Mouse (Mus musculus): ENCODE measurements around the gene C130073F10Rik. TPM values are rescaled to one million over a fixed set of nuclear protein-coding genes. Genes with fewer than 3 reads are reported as not detected.
"Not testable (repeated sequence)": the region's sequence is repeated elsewhere in the genome, so short reads cannot be mapped to it uniquely, and the experiment has no call there.

C130073F10Rik gene
- polyA plus RNA-seq (2012; rRNA removed) = not detected in 2 replicates

DNA sequence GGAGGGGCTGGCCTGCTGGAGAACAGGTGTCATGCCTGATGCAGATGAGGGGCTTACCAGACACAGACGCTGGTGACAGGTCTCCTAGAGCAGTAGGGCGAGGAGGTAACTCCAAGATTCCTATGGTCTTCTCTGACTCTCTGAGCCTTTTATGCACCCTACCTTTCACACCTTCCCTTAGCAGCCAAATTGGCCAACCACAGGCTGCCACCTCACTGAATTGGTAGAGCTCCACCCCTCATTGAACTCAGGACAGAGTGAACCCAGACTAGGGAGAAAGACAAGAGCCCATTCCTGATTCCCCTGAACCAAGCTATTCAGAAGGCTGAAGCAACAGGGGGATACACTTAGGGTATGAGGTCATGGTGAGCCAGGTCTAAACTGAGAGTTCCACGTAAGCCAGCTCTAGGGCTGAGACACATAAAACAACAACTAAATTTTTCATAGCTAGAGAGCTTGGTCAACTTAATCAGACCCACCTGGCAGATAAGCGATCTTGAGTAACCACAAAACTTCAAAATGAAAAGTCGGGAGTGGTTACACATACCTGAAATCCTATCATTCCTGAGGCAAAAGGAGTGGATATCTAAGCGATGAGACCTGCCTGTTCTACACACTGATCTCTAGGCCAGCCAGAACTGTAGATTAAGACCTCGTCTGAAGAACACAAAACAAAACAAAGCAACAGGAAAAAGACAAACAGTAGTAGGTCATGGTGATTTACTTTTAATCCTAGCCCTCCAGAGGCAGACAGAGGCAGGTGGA is at the start of gene C130073F10Rik:
C130073F10Rik (minus strand) TSS at position 134 of the 765 bp plus-strand sequence.
- no peak for DNase-seq (ENCODE audit: low read depth, low spot score)
- WGBS = 79% methylated on average over 7 of the region's 7 CpGs

DNA sequence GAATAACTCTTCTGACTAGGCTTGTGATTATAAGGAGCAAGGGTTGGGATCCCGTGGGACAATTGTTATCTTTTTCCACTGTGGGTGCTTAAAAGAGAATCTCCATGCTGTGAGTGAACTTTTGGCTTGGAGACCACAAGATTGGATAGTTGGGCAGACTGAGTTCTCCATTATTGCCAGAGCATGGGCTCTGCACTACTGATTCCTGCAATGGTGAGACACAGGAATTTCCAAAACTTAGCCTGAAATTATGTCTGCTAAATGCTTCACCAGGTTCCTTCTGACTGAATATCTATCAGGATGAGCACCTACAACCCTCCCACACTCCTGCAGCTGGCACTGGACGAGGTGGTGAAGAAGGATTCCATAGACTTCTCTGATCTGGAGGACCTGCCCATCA is 46.5 kb upstream of the C130073F10Rik start, which contains the start of gene Gm12794:
Gm12794 (plus strand) TSS at position 301 of the 400 bp plus-strand sequence.
- 68% methylated on average over 2 of the region's 2 CpGs for WGBS
- not testable (repeated sequence) for DNase-seq (ENCODE audit: low read depth, low spot score)

DNA sequence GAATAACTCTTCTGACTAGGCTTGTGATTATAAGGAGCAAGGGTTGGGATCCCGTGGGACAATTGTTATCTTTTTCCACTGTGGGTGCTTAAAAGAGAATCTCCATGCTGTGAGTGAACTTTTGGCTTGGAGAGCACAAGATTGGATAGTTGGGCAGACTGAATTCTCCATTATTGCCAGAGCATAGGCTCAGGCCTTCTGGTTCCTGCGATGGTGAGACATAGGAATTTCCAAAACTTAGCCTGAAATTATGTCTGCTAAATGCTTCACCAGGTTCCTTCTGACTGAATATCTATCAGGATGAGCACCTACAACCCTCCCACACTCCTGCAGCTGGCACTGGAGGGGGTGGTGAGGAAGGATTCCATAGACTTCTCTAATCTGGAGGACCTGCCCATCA is 15.2 kb upstream of the C130073F10Rik start, which contains the start of gene Gm12800:
Gm12800 (plus strand) TSS at position 301 of the 400 bp plus-strand sequence.
- WGBS = 89% methylated on average over 2 of the region's 2 CpGs
- DNase-seq (ENCODE audit: low read depth, low spot score) = not testable (repeated sequence)

DNA sequence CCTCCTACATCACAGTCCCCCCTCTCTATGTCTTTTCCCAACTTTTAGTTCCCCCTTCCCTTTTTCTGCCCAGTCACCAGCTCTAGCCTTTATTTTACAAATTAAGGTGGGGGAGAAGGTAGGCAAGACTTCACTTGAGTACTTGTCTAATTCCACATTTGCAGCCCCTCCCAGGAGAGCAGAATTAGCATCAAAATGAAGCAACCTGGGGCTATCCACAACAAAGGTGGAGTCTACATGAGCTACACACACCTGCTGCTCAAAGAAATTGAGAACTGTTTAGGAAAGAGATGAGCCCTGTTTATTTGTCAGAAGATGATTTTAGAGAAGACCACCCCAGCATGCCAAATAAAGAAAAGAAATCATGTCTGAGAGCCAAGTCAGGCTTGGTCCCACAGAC is 4.2 kb downstream of the C130073F10Rik start:
- DNase-seq (ENCODE audit: low read depth, low spot score) = no peak

DNA sequence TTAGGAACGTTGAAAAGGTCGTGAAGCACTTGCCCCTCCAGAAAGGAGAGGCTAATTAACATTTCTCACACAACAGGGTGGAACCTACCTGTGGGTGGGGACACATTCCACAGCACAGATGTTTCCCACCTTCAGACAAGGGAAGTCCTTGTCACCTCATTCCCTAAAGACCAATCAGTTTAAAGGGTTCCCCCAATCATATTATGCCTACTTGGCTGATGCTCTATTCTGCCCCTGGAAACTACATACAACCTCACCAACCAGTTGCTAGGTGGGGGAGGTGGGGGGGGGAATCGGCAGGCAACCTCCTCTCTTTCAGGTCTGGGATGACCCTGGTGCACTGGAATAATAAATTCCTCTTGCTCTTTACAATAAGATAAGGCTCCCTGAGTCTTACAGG is 9.9 kb downstream of the C130073F10Rik start:
- 23% methylated on average over 3 of the region's 3 CpGs for WGBS

DNA sequence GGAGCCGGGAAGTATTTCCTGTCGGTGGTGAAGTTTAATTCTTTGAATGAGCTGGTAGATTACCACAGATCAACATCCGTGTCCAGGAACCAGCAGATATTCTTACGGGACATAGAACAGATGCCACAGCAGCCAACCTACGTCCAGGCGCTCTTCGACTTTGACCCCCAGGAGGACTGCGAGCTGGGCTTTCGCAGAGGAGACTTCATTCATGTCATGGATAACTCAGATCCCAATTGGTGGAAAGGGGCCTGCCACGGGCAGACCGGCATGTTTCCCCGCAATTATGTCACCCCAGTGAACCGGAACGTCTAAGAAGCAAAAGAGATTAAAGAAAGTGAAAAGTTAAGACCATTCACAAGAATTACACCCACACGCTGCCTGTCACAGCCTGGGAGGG is 17.9 kb downstream of the C130073F10Rik start:
- DNase-seq (ENCODE audit: low read depth, low spot score) = not testable (repeated sequence)
- 83% methylated on average over 15 of the region's 15 CpGs for WGBS

More for the DNA sequence above, 9.9 kb downstream of the C130073F10Rik start:
- DNase-seq (ENCODE audit: low read depth, low spot score) = no peak

DNA sequence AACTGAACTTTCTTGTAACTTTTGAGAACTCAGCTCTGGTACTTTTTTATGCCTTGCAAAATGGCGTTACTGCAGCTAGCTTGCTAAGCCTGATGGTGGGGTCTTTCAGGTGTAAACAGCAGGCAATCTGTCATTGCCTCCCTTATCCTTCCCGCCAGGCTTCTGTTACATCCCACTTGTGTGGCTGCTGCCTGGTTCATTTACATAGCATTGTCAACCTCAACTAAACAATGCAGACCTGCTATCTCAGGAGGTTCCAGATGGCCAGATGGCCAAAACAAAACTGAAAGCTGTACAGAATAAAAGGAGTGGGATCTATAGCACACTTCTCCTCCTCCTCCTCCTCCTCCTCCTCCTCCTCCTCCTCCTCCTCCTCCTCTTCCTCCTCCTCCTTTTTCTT is 21.6 kb downstream of the C130073F10Rik start:
- WGBS = 70% methylated on average over 2 of the region's 2 CpGs
- not testable (repeated sequence) for DNase-seq (ENCODE audit: low read depth, low spot score)

DNA sequence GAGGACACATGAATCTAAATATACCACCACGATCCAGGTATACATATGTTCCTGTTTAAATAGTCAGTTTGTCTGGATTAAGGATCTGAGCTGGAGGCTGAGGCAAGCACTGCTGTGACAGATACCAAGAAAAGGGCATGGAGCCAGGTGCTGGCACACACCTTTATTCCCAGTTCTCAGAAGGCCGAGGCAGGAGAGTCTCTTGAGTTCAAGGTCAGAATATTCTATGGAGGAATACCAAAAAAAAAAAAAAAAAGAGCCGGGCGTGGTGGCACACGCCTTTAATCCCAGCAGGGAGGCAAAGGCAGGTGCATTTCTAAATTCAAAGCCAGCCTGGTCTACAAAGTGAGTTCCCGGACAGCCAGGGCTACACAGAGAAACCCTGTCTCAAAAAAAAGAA is 31.3 kb downstream of the C130073F10Rik start:
- 85% methylated on average over 6 of the region's 6 CpGs for WGBS
- DNase-seq (ENCODE audit: low read depth, low spot score) = no peak

DNA sequence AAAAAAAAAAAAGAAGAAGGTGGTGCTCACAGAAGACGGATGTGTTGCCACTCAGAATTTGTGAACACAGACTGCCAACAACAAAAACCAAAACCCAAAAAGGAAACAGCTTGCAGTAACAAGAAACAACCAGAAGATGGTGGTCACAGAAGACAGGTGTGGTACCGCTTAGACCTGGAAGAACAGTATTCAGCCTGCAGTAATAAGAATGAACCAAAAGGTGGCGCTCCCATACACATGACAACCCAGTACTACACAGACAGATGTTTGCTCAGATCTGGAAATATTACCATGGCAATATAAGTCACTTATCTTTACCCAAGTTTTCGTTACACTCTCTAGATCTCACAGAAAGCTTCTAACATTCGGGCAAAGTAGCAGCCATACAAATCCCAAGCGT is 32.7 kb downstream of the C130073F10Rik start:
- WGBS = 45% methylated on average over 6 of the region's 6 CpGs
- DNase-seq (ENCODE audit: low read depth, low spot score) = no peak

DNA sequence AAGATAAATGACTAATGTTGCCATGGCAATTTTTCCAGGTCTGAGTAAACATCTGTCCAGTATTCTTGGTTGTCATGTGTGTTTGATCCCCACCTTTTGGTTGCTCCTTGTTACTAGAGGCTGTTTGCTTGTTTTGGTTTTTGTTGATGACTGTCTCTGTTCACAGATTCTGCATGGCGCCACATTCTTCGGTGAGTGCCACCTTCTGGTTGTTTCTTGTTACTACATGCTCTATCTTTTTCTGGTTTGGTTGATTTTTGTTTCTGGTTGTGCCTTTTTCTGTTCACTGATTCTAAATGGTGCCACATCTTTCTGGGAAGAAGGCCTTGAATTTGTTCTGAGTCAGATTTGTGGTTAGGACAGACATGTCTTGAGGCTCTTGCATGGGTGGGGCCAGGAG is 42.7 kb downstream of the C130073F10Rik start:
- WGBS = 66% methylated on average over 2 of the region's 2 CpGs
- DNase-seq (ENCODE audit: low read depth, low spot score) = no peak

DNA sequence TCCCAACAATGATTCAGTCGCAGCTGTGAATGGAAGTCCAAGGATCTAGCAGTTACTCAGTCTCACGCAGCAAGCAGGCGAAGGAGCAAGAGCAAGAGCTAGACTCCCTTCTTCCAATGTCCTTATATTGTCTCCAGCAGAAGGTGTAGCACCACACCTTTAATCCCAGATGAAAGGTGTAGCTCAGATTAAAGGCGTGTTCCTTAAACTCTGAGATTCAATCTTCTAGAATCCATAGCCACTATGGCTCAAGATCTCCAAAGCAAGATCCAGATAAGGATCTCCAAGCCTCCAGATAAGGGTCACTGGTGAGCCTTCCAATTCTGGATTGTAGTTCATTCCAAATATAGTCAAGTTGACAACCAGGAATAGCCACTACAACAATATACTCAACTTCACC is 49.7 kb downstream of the C130073F10Rik start, which contains the start of gene B020004J07Rik:
B020004J07Rik (minus strand) TSS at position 101 of the 400 bp plus-strand sequence.
- whole genome bisulfite sequencing = 93% methylated on average over 4 of the region's 4 CpGs
- not testable (repeated sequence) for DNase-seq (ENCODE audit: low read depth, low spot score)

Other genes starting within 250 kb of the C130073F10Rik start
- gene Leprot, start 246.1 kb downstream of the C130073F10Rik start, polyA plus RNA-seq (2012; rRNA removed) = 68.8 and 70.7 TPM in 2 replicates
- gene Lepr, start 176.4 kb downstream of the C130073F10Rik start, polyA plus RNA-seq (2012; rRNA removed) = 1.6 and 3.0 TPM in 2 replicates
- gene B020004J07Rik, start 49.8 kb downstream of the C130073F10Rik start, polyA plus RNA-seq (2012; rRNA removed) = not detected in 2 replicates
- not detected in 2 replicates for gene Gm12800, start 15.3 kb upstream of the C130073F10Rik start, polyA plus RNA-seq (2012; rRNA removed)
- not detected in 2 replicates for gene Gm12794, start 46.6 kb upstream of the C130073F10Rik start, polyA plus RNA-seq (2012; rRNA removed)
- gene Gm12790, start 87.3 kb upstream of the C130073F10Rik start, polyA plus RNA-seq (2012; rRNA removed) = not detected in 2 replicates
- not detected in 2 replicates for gene Gm12789, start 92.8 kb upstream of the C130073F10Rik start, polyA plus RNA-seq (2012; rRNA removed)
- gene Pde4b, start 193.8 kb upstream of the C130073F10Rik start, polyA plus RNA-seq (2012; rRNA removed) = 4.6 and 6.5 TPM in 2 replicates